Mouse (Mus musculus): Measurements from ENCODE around the gene Syt12.
"Not testable (repeated sequence)": the region's sequence is repeated elsewhere in the genome, so short reads cannot be mapped to it uniquely, and the experiment has no call there.

Syt12 gene

DNA sequence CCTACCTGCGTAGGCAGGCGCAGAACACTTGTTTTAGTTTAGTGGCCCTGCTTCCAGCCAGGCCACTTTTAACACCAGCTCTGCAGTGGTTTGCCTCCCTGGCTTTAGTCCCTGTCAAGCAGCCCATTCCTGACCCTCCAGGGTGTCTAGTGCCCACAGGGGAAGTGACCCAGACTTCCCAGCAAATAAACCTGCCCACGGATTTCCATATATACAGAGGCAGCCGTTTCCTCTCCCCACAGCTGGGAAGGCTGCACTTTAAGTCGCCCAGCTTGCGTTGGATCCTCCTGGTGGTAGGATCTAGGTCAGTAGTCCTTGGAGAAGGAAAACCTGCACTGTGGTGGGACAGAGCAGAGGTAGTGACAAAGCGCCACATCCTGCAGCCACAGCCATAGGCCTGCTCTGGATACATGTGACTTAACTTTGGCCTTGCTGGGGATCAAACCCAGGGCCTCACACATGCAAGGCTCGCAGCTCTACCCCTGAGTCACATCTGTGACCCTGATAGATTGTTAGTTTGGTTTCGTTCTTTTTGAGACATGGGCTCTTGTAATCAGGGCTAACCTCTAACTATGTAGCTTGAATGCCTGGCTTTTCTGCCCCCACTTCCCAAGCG is 13.9 kb upstream of the Syt12 start:
- DNase-seq (ENCODE audit: low spot score) = no peak

GRCm38 (mm10) chr19:4487877-4488276 is 10.6 kb upstream of the Syt12 start:
- no peak for DNase-seq (ENCODE audit: low spot score)

DNA sequence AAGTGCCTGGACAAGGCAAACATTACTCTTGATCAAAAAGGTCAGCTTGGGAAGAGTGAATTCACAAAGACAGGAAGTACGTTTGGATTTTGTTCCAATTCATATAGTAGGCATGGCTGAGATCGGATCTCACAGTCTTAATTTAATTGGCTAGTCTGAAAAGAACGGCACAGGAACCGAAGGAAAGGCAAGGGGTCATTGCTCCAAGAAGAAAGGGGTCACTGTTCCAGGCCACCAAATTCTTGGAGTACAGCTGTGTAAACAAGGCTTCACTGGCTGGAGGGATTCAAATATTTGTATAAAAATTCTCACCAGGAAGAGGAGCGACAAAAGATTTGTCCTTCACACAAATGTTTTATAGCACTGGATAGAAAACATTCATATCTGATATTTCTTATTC is 7.8 kb upstream of the Syt12 start:
- no peak for DNase-seq (ENCODE audit: low spot score)

DNA sequence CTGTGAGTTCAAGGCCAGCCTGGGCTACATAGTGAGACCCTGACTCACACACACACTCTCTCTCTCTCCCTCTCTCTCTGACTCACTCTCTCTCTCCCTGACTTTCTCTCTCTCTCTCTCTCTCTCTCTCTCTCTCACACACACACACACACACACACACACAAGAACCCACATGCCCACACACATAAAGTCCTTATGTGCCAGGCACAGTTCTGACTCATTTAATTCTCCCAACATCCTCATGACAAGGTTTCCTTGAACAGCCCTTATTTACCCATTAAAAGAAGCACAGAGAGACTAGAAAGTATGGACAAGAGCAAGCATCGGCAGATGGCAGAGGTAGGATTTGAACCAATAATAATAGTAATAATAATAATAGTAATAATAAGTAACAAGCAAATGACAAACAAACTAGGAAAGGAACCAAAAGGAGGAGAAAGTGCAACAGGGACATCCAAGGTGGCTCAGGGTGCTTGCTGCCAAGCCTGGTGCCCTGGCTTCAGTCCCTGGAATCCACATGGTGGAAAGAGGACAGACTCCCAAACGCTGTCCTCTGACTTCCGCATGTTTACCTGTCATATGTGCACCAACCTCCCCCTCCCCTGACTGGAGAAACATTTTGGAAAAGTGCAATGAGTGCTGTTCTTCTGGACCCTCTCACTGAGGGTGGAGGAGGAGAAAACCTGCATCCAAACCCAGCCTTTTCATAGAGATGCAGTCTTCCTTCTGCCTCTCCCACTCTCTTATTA is 5.0 kb upstream of the Syt12 start:
- DNase-seq (ENCODE audit: low spot score) = no peak

DNA sequence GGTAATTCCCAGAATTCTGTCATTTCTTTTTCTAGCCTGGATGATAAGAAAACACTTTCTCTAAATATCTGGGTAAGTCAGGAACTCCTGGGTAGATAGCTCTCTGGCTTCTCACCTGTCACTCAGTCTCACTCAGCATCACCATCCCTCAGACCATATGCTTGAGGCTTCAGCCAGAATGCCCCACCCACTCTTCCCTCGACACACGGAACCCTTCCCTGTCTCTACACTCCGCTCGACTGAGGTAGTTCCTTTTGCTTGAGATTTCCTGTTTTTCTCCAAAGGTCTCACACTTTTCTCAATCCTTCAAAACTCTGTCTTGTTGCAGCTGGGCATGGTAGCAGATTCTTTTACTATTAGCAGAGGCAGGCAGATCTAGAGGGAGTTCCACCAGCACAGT is 4.1 kb upstream of the Syt12 start:
- DNase-seq (ENCODE audit: low spot score) = no peak

DNA sequence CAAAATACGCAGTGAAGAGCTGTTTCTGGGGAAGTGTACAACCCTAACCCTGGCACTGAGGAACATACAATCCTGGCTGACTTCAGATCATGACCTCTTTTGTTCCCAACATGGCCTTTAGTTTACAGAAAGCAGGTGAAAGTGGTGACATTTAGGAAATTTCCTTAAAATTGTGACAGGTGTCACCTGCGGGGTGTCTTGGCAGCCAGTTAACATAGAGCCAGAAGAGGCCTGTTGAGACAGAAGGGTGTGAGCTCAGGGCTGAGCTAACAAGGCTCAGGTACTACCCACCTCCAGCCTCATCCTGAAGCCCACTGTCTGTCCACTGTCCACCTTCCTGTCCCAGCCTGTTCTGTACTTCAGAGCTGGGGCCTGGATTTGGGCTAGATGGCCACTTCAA is 2.8 kb upstream of the Syt12 start:
- DNase-seq (ENCODE audit: low spot score) = no peak

- no peak for DNase-seq (ENCODE audit: low spot score)
Observed at GRCm38 (mm10) chr19:4478190-4478516, 906 bp upstream of the Syt12 start.

GRCm38 (mm10) chr19:4476601-4477257 is 518 bp downstream of the Syt12 start:
- no peak for DNase-seq (ENCODE audit: low spot score)

- DNase-seq (ENCODE audit: low spot score) = no peak
Observed at GRCm38 (mm10) chr19:4475224-4475925, 1.9 kb downstream of the Syt12 start.

DNA sequence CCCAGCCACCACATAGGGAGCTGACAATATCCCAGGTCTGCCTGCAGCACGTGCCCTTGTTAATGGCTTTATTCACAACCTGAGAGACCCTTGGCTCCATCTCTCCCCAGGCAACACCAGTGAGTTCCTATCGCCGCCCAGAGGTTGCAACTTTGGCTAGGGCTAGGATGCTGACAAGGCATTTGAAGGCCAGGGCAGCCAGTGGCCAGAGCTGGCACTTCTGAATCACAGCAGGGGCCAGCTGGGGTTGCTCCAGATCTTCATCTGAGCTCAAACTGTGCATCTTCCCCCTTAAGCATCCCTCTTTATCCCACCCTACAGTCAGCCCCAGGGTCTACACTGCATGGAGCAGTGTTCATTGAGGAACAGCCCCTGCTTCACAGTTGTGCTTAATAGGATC is 2.5 kb downstream of the Syt12 start:
- no peak for DNase-seq (ENCODE audit: low spot score)

GRCm38 (mm10) chr19:4473549-4473948 is 3.7 kb downstream of the Syt12 start:
- no peak for DNase-seq (ENCODE audit: low spot score)

GRCm38 (mm10) chr19:4468363-4468762 is 8.9 kb downstream of the Syt12 start:
- no peak for DNase-seq (ENCODE audit: low spot score)

GRCm38 (mm10) chr19:4464666-4465065 is 12.6 kb downstream of the Syt12 start:
- no peak for DNase-seq (ENCODE audit: low spot score)

GRCm38 (mm10) chr19:4461981-4462380 is 15.3 kb downstream of the Syt12 start:
- no peak for DNase-seq (ENCODE audit: low spot score)

- DNase-seq (ENCODE audit: low spot score) = no peak
Observed at GRCm38 (mm10) chr19:4456227-4456626, 21.0 kb downstream of the Syt12 start.

- DNase-seq (ENCODE audit: low spot score) = no peak
Observed at GRCm38 (mm10) chr19:4455071-4455800, 22.0 kb downstream of the Syt12 start.

GRCm38 (mm10) chr19:4454040-4454439 is 23.2 kb downstream of the Syt12 start:
- DNase-seq (ENCODE audit: low spot score) = not testable (repeated sequence)

DNA sequence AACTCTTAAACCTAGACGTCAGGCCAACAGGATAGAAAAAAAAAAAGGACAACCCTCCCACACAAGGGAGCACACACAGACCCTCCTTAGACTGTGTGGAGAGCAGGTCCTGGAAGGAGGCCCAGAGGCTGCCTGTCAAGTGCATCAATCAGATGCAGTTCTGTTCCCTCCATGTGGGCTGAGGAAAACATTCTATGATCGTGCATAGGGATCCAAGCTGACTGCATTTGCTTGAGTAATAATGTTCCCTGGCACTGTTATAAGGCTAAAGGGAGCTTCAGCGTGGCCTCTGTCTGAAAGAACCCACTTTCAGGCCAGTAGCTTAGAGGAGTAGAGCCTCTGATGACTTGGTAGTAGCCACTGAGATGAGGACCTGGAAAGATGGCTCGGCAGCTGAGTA is 24.7 kb downstream of the Syt12 start:
- no peak for DNase-seq (ENCODE audit: low spot score)

DNA sequence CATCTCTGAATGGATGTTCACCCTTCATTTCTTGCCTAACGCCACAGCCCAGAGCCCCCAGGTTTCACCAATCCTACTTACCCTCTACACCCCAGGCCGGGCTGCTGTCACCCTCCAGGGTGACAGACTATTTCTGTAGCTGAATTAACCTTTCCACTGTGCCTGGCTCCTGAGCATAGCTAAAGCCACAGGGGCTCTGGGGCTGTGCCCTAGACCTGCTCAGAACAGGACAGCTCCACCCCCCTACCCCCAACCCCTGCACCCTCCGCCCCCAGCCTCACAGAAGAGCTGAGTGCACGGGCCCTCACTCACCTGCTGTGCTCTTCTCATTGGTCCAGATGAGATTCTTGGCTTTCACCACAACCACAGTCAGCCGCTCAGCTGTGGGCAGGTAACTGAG is 25.3 kb downstream of the Syt12 start:
- DNase-seq (ENCODE audit: low spot score) = no peak

GRCm38 (mm10) chr19:4451098-4451497 is 26.1 kb downstream of the Syt12 start:
- DNase-seq (ENCODE audit: low spot score) = no peak

DNA sequence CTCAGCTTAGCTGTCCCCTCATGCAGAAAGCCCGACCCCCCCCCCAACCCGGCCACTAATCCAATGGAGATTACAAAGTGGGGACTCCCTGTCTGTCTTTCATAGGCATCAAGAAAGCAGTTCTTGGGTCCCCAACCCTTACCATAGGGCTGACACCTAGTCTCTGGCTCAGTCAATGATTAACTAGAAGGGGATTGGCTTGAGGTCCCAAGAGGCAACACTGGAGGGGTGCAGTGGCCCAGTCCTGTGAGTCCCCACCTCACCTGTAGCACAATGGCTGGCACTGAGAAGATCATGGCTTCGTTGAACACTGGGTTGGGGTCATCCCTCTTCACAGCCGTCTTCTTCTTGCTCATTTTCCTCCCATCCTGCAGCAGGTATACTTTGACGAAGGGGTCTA is 26.6 kb downstream of the Syt12 start:
- DNase-seq (ENCODE audit: low spot score) = no peak

DNA sequence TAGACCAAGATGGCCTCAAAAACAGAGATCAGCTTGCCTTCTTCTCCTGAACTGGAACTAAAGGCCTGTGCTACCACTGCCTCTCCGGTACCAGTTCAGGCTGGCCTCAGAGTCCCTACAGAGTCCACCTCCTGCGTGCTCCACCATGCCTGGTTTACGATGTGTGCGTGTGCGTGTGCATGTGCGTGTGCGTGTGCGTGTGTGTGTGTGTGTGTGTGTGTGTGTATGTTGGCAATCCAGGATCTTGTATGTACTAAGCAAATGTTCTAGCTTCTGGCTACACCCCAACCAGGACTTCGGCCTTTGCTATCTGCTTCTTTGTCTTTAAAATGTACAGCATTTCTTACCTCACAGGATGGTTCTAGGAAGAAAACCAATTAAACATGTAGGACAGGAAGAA is 28.0 kb downstream of the Syt12 start:
- no peak for DNase-seq (ENCODE audit: low spot score)
